Mouse (Mus musculus) frontal cortex, postnatal 14 days (tissue): ENCODE data around the gene Olfr247.
"Not testable (repeated sequence)": the region's sequence is repeated elsewhere in the genome, so short reads cannot be mapped to it uniquely, and the experiment has no call there.

Source experiments
- DNase-seq, 2 experiments: peaks; one replicate each; pipeline ENCODE4 v3.0.0; 2022; ENCODE audit warnings: low spot score in 2 of 2

The Olfr247 gene

GRCm38 (mm10) chr10:129976040-129976439 is at the start of gene Olfr247:
Gene Olfr247, minus strand, starts transcription at chr10:129976140.
- not testable (repeated sequence) for DNase-seq

GRCm38 (mm10) chr10:130012321-130012720 is 36.4 kb upstream of the Olfr247 start, which contains the start of gene Olfr820:
Gene Olfr820, plus strand, starts transcription at chr10:130012621.
- DNase-seq, result no peak

- DNase-seq, result not testable (repeated sequence)
Measured at GRCm38 (mm10) chr10:130005366-130005765, 29.4 kb upstream of the Olfr247 start.

- DNase-seq, result not testable (repeated sequence)
Measured at GRCm38 (mm10) chr10:130004104-130004503, 28.2 kb upstream of the Olfr247 start.

- not testable (repeated sequence) for DNase-seq
Measured at GRCm38 (mm10) chr10:129984962-129985361, 9.0 kb upstream of the Olfr247 start, which contains the start of gene Gm10310. Gene Gm10310, minus strand, starts transcription at chr10:129985062.

- not testable (repeated sequence) for DNase-seq
Measured at GRCm38 (mm10) chr10:129981867-129982266, 5.9 kb upstream of the Olfr247 start.

GRCm38 (mm10) chr10:129972994-129973393 is 2.9 kb downstream of the Olfr247 start:
- not testable (repeated sequence) for DNase-seq

- DNase-seq, result not testable (repeated sequence)
Measured at GRCm38 (mm10) chr10:129967166-129967565, 8.8 kb downstream of the Olfr247 start, which contains the start of gene Olfr819. Gene Olfr819, minus strand, starts transcription at chr10:129967266.

GRCm38 (mm10) chr10:129966232-129966631 is 9.7 kb downstream of the Olfr247 start:
- not testable (repeated sequence) for DNase-seq

GRCm38 (mm10) chr10:129949000-129949399 is 26.9 kb downstream of the Olfr247 start, which contains the start of gene Olfr818:
Gene Olfr818, minus strand, starts transcription at chr10:129949100.
- no peak for DNase-seq
